Comparison of ENCODE assay signal across 11 mouse cellular contexts in the genomic region with DNA sequence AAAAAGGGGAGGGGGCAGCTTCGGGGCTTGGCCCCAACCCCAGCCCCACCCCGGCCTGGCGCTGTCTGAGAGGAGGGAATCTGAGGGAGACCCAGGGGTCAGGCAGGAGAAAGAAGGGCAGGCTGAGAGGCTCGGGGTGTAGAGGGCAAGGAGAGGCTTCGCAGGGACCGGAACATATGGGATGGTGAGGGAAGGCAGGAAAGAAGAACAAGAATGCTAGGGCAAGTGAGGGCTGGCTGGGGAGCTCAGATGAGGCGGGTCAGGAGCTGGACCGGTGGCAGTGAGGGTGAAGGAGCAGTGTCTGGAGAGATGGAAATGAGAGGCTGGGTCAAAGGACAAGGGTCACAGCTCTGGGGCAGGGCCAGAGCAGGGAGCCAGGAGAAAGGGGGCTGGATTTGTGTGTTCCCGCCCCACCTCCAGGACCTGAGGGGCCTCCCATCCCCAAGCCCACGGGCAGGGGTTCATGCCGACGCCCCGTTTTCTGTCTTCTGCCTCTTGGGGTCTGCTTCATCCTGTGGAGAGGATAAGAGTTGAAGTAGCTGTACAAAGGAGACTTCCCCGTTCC. TPM values are rescaled to one million over a fixed set of nuclear protein-coding genes. Genes with fewer than 3 reads are reported as not detected.
DNase-seq lines count a peak whose midpoint lies in the region; ATAC-seq and TF ChIP-seq lines count a peak whose summit lies in the region.
"Had no signal": no experiment of that assay in that cellular context is flagged by ENCODE, and none has a peak within 500 bp of the region (broad histone marks: within the 10 kb centered on the region; RNA-seq: fewer than 3 reads in every experiment).

No protein-coding gene starts in this region.

- no peak for TF ChIP-seq CTCF in left cerebral cortex, adult 2 months (IDR thresholded peaks at IDR 0.05)
- no peak for TF ChIP-seq CTCF in midbrain, postnatal 0 days (IDR thresholded peaks at IDR 0.05)

- peaks cover 9% of the 10 kb centered on the region for H3K27me3 ChIP-seq in forebrain, embryonic 13.5 days
- H3K27me3 ChIP-seq in midbrain, postnatal 0 days (ENCODE audit: insufficient read depth, low read length): no peaks in the 10 kb centered on the region

- no peak for DNase-seq in left cerebral cortex, adult 2 months (ENCODE audit: extremely low spot score in 1 of 2, low spot score in 2 of 2)
- DNase-seq in left cerebral cortex, adult 9 months (ENCODE audit: low spot score in 2 of 2): no peak
- peak; percentile 81 for DNase-seq in kidney, adult 9 months
- DNase-seq in midbrain, postnatal 0 days (ENCODE audit: low spot score): no peak
- DNase-seq in frontal cortex, postnatal 25 days (ENCODE audit: low spot score in 2 of 2): no peak
- no peak for DNase-seq in urinary bladder, postnatal 4 days (ENCODE audit: low spot score in 2 of 2)
- DNase-seq: heart, postnatal 4 days; liver had no signal

- H3K9me3 ChIP-seq in forebrain, embryonic 13.5 days (replicated peaks): no peaks in the 10 kb centered on the region
- no peaks in the 10 kb centered on the region for H3K9me3 ChIP-seq in midbrain, postnatal 0 days (ENCODE audit: low read length)

- 77% methylated on average over 14 of the region's 14 CpGs for WGBS in forebrain, embryonic 13.5 days
- 54% methylated on average over 13 of the region's 14 CpGs for WGBS in midbrain, postnatal 0 days

- ATAC-seq in forebrain, embryonic 13.5 days: no peak
- no peak for ATAC-seq in midbrain, postnatal 0 days (ENCODE audit: low FRiP score)
- ATAC-seq in megakaryocyte, adult 5-6 weeks (ENCODE audit: poor library complexity, severe bottlenecking): no peak

- H3K36me3 ChIP-seq in forebrain, embryonic 13.5 days (ENCODE audit: poor library complexity, severe bottlenecking): peaks cover 28% of the 10 kb centered on the region
- peaks cover 22% of the 10 kb centered on the region for H3K36me3 ChIP-seq in midbrain, postnatal 0 days (ENCODE audit: insufficient read depth, low read length)

- H3K4me2 ChIP-seq in forebrain, embryonic 13.5 days: peak overlapping the region; percentile 100; the same call in 1 of the 2 replicates
- H3K4me2 ChIP-seq in midbrain, postnatal 0 days (ENCODE audit: low read depth, low read length, poor library complexity, severe bottlenecking): peak overlapping the region; percentile 99; the same call in 1 of the 2 replicates

- H3K4me1 ChIP-seq in forebrain, embryonic 13.5 days: peaks cover 59% of the 10 kb centered on the region
- H3K4me1 ChIP-seq in midbrain, postnatal 0 days (ENCODE audit: insufficient read depth, low read length): peaks cover 11% of the 10 kb centered on the region; the same call in 1 of the 2 replicates

- H3K27ac ChIP-seq in left cerebral cortex, adult 2 months: 0 out of 2 replicates have a peak overlapping the region, but pooled peaks have one; percentile 15
- H3K27ac ChIP-seq in forebrain, embryonic 13.5 days: peak overlapping the region; percentile 100
- no peak overlapping the region for H3K27ac ChIP-seq in midbrain, postnatal 0 days (ENCODE audit: low read depth, low read length)

- 0 out of 2 replicates have a peak overlapping the region, but pooled peaks have one; percentile 100 for H3K9ac ChIP-seq in forebrain, embryonic 13.5 days
- 0 out of 2 replicates have a peak overlapping the region, but pooled peaks have one; percentile 9 for H3K9ac ChIP-seq in midbrain, postnatal 0 days (replicated peaks; ENCODE audit: low read length, poor library complexity, severe bottlenecking)

- intact Hi-C loops in left cerebral cortex, adult 2 months (cut with DNase I): no loop called here

- H3K4me3 ChIP-seq in left cerebral cortex, adult 2 months: no peak overlapping the region
- no peak overlapping the region for H3K4me3 ChIP-seq in forebrain, embryonic 13.5 days
- H3K4me3 ChIP-seq in midbrain, postnatal 0 days (ENCODE audit: low read depth, low read length): no peak overlapping the region
- H3K4me3 ChIP-seq: myocyte had no signal

RNA-seq across cellular contexts. Expression of a gene that starts 2.3 kb away (rescaled TPM):
- 1 to 10 TPM; 2.1 to 3.1 TPM for total RNA-seq in left cerebral cortex, adult 2 months (2021)
- 1.3 and 1.9 TPM in 2 replicates for polyA plus RNA-seq in forebrain, embryonic 13.5 days (2015; fragmentation: Nextera tagmentation; extraction: Ambion mirVana)
- 1.1 and 2.1 TPM in 2 replicates for total RNA-seq in midbrain, postnatal 0 days (2014; rRNA removed)
- 2.8 and 3.5 TPM in 2 replicates for polyA plus RNA-seq in midbrain, postnatal 0 days (2015; fragmentation: Nextera tagmentation; extraction: Ambion mirVana)
- 1.2 TPM in 2 replicates for total RNA-seq in megakaryocyte, adult 5-6 weeks (2015)
- 0.44 and 1.4 TPM in 2 replicates for total RNA-seq in megakaryocyte, adult 5-6 weeks (2017)

RNA-seq across cellular contexts. Expression of a gene that starts 6.1 kb away (rescaled TPM):
- 100 to 1,000 TPM; 845 to 926 TPM for total RNA-seq in left cerebral cortex, adult 2 months (2021)
- polyA plus RNA-seq in forebrain, embryonic 13.5 days (2015; fragmentation: Nextera tagmentation; extraction: Ambion mirVana): 588 and 626 TPM in 2 replicates
- total RNA-seq in midbrain, postnatal 0 days (2014; rRNA removed): 814 and 944 TPM in 2 replicates
- polyA plus RNA-seq in midbrain, postnatal 0 days (2015; fragmentation: Nextera tagmentation; extraction: Ambion mirVana): 810 TPM in 2 replicates
- 129 and 159 TPM in 2 replicates for total RNA-seq in megakaryocyte, adult 5-6 weeks (2015)
- total RNA-seq in megakaryocyte, adult 5-6 weeks (2017): 195 and 207 TPM in 2 replicates

RNA-seq across cellular contexts. Expression of a gene that starts 17.4 kb away (rescaled TPM):
- 100 to 1,000 TPM; 617 to 624 TPM for total RNA-seq in left cerebral cortex, adult 2 months (2021)
- polyA plus RNA-seq in forebrain, embryonic 13.5 days (2015; fragmentation: Nextera tagmentation; extraction: Ambion mirVana): 398 and 409 TPM in 2 replicates
- total RNA-seq in midbrain, postnatal 0 days (2014; rRNA removed): 512 and 647 TPM in 2 replicates
- 628 and 643 TPM in 2 replicates for polyA plus RNA-seq in midbrain, postnatal 0 days (2015; fragmentation: Nextera tagmentation; extraction: Ambion mirVana)
- 73.6 and 82.9 TPM in 2 replicates for total RNA-seq in megakaryocyte, adult 5-6 weeks (2015)
- total RNA-seq in megakaryocyte, adult 5-6 weeks (2017): 50.9 and 70.6 TPM in 2 replicates

RNA-seq across cellular contexts. Expression of a gene that starts 25.8 kb away (rescaled TPM):
- total RNA-seq in left cerebral cortex, adult 2 months (2021): 1 to 10 TPM; 2.0 to 4.6 TPM
- 0.08 TPM in 2 replicates for polyA plus RNA-seq in forebrain, embryonic 13.5 days (2015; fragmentation: Nextera tagmentation; extraction: Ambion mirVana)
- 0.19 and 2.8 TPM in 2 replicates for total RNA-seq in midbrain, postnatal 0 days (2014; rRNA removed)
- 0.25 and 0.58 TPM in 2 replicates for polyA plus RNA-seq in midbrain, postnatal 0 days (2015; fragmentation: Nextera tagmentation; extraction: Ambion mirVana)
- 0.09 and 0.71 TPM in 2 replicates for total RNA-seq in megakaryocyte, adult 5-6 weeks (2015)
- 0.20 and 0.37 TPM in 2 replicates for total RNA-seq in megakaryocyte, adult 5-6 weeks (2017)
- polyA plus RNA-seq: myocyte had no signal

RNA-seq across cellular contexts. Expression of a gene that starts 50.0 kb away (rescaled TPM):
- 100 to 1,000 TPM; 231 to 248 TPM for total RNA-seq in left cerebral cortex, adult 2 months (2021)
- polyA plus RNA-seq in forebrain, embryonic 13.5 days (2015; fragmentation: Nextera tagmentation; extraction: Ambion mirVana): 11.7 and 13.4 TPM in 2 replicates
- total RNA-seq in midbrain, postnatal 0 days (2014; rRNA removed): 198 and 225 TPM in 2 replicates
- 38.3 and 39.3 TPM in 2 replicates for polyA plus RNA-seq in midbrain, postnatal 0 days (2015; fragmentation: Nextera tagmentation; extraction: Ambion mirVana)
- total RNA-seq in megakaryocyte, adult 5-6 weeks (2015): not detected in 2 replicates
- total RNA-seq in megakaryocyte, adult 5-6 weeks (2017): 0.33 TPM in 1 of 2 replicates, not detected in the other
